Mouse (Mus musculus): ENCODE results near the gene Tmem218.

Tmem218 gene

GRCm38 (mm10) chr9:37207929-37208411, at the start of gene Tmem218:
TSS of gene Tmem218 (plus strand) at chr9:37208223.
- in situ Hi-C loops (cut with MboI; ENCODE audit: low pct_unique_long_range_greater_than_20kb in 1 of 2, low sequenced_read_pairs in 2 of 2, unreplicated experiment in 1 of 2): no loop called here

- in situ Hi-C loops (cut with MboI; ENCODE audit: low pct_unique_long_range_greater_than_20kb in 1 of 2, low sequenced_read_pairs in 2 of 2, unreplicated experiment in 1 of 2): no loop called here
These were observed 47.3 kb upstream of the Tmem218 start for GRCm38 (mm10) chr9:37160686-37161085.

- in situ Hi-C loops (cut with MboI; ENCODE audit: low pct_unique_long_range_greater_than_20kb in 1 of 2, low sequenced_read_pairs in 2 of 2, unreplicated experiment in 1 of 2): no loop called here
These were observed 41.1 kb upstream of the Tmem218 start for GRCm38 (mm10) chr9:37166899-37167298.

GRCm38 (mm10) chr9:37173376-37173775, 34.6 kb upstream of the Tmem218 start:
- in situ Hi-C loops (cut with MboI; ENCODE audit: low pct_unique_long_range_greater_than_20kb in 1 of 2, low sequenced_read_pairs in 2 of 2, unreplicated experiment in 1 of 2): no loop called here

GRCm38 (mm10) chr9:37176002-37176401, 32.0 kb upstream of the Tmem218 start:
- in situ Hi-C loops (cut with MboI; ENCODE audit: low pct_unique_long_range_greater_than_20kb in 1 of 2, low sequenced_read_pairs in 2 of 2, unreplicated experiment in 1 of 2): no loop called here

GRCm38 (mm10) chr9:37177107-37177506, 30.9 kb upstream of the Tmem218 start:
- in situ Hi-C loops (cut with MboI; ENCODE audit: low pct_unique_long_range_greater_than_20kb in 1 of 2, low sequenced_read_pairs in 2 of 2, unreplicated experiment in 1 of 2): no loop called here

- in situ Hi-C loops (cut with MboI; ENCODE audit: low pct_unique_long_range_greater_than_20kb in 1 of 2, low sequenced_read_pairs in 2 of 2, unreplicated experiment in 1 of 2): no loop called here
These were observed 30.5 kb upstream of the Tmem218 start for GRCm38 (mm10) chr9:37177551-37177950.

GRCm38 (mm10) chr9:37178911-37179310, 29.1 kb upstream of the Tmem218 start:
- in situ Hi-C loops (cut with MboI; ENCODE audit: low pct_unique_long_range_greater_than_20kb in 1 of 2, low sequenced_read_pairs in 2 of 2, unreplicated experiment in 1 of 2): no loop called here

- in situ Hi-C loops (cut with MboI; ENCODE audit: low pct_unique_long_range_greater_than_20kb in 1 of 2, low sequenced_read_pairs in 2 of 2, unreplicated experiment in 1 of 2): no loop called here
These were observed 28.4 kb upstream of the Tmem218 start for GRCm38 (mm10) chr9:37179596-37179995.

- in situ Hi-C loops (cut with MboI; ENCODE audit: low pct_unique_long_range_greater_than_20kb in 1 of 2, low sequenced_read_pairs in 2 of 2, unreplicated experiment in 1 of 2): no loop called here
These were observed 26.4 kb upstream of the Tmem218 start for GRCm38 (mm10) chr9:37181596-37181995.

GRCm38 (mm10) chr9:37183176-37183575, 24.8 kb upstream of the Tmem218 start:
- in situ Hi-C loops (cut with MboI; ENCODE audit: low pct_unique_long_range_greater_than_20kb in 1 of 2, low sequenced_read_pairs in 2 of 2, unreplicated experiment in 1 of 2): no loop called here

- in situ Hi-C loops (cut with MboI; ENCODE audit: low pct_unique_long_range_greater_than_20kb in 1 of 2, low sequenced_read_pairs in 2 of 2, unreplicated experiment in 1 of 2): no loop called here
These were observed 20.6 kb upstream of the Tmem218 start for GRCm38 (mm10) chr9:37187407-37187806.

- in situ Hi-C loops (cut with MboI; ENCODE audit: low pct_unique_long_range_greater_than_20kb in 1 of 2, low sequenced_read_pairs in 2 of 2, unreplicated experiment in 1 of 2): no loop called here
These were observed 20.0 kb upstream of the Tmem218 start for GRCm38 (mm10) chr9:37188024-37188423.

- in situ Hi-C loops (cut with MboI; ENCODE audit: low pct_unique_long_range_greater_than_20kb in 1 of 2, low sequenced_read_pairs in 2 of 2, unreplicated experiment in 1 of 2): no loop called here
These were observed 11.0 kb upstream of the Tmem218 start for GRCm38 (mm10) chr9:37197067-37197466.

GRCm38 (mm10) chr9:37200414-37200813, 7.6 kb upstream of the Tmem218 start:
- in situ Hi-C loops (cut with MboI; ENCODE audit: low pct_unique_long_range_greater_than_20kb in 1 of 2, low sequenced_read_pairs in 2 of 2, unreplicated experiment in 1 of 2): no loop called here

- in situ Hi-C loops (cut with MboI; ENCODE audit: low pct_unique_long_range_greater_than_20kb in 1 of 2, low sequenced_read_pairs in 2 of 2, unreplicated experiment in 1 of 2): no loop called here
These were observed 4.1 kb upstream of the Tmem218 start for GRCm38 (mm10) chr9:37203884-37204283.

GRCm38 (mm10) chr9:37213060-37213738, 5.2 kb downstream of the Tmem218 start:
- in situ Hi-C loops (cut with MboI; ENCODE audit: low pct_unique_long_range_greater_than_20kb in 1 of 2, low sequenced_read_pairs in 2 of 2, unreplicated experiment in 1 of 2): no loop called here

GRCm38 (mm10) chr9:37214327-37215060, 6.5 kb downstream of the Tmem218 start:
- in situ Hi-C loops (cut with MboI; ENCODE audit: low pct_unique_long_range_greater_than_20kb in 1 of 2, low sequenced_read_pairs in 2 of 2, unreplicated experiment in 1 of 2): no loop called here

GRCm38 (mm10) chr9:37220755-37221154, 12.7 kb downstream of the Tmem218 start:
- in situ Hi-C loops (cut with MboI; ENCODE audit: low pct_unique_long_range_greater_than_20kb in 1 of 2, low sequenced_read_pairs in 2 of 2, unreplicated experiment in 1 of 2): no loop called here

GRCm38 (mm10) chr9:37225581-37225980, 17.6 kb downstream of the Tmem218 start:
- in situ Hi-C loops (cut with MboI; ENCODE audit: low pct_unique_long_range_greater_than_20kb in 1 of 2, low sequenced_read_pairs in 2 of 2, unreplicated experiment in 1 of 2): no loop called here

Data from mouse embryonic stem cell (cell line).